In the genomic region with DNA sequence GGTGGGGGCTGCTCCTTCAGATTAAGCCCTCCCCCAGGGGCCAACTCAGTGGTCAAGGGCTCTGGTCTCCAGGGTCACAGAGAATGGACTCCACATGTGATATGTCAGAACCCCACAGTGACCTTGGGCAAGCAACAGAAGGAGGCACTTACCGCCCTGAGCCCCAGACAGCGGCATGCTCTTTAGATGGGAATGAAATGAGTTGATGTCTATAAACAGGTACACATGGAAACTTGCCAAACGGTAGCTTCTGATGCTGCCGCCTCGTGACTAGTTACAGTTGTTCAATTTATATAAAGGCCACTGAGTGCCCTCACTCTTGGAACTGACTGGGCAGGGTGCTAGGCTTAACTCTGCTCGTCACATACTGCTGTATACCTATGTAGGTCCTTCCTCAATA, we compare ENCODE assay signal across 21 mouse cellular contexts.
DNase-seq lines count a peak whose midpoint lies in the region; ATAC-seq and TF ChIP-seq lines count a peak whose summit lies in the region.
"Had no signal": no experiment of that assay in that cellular context is flagged by ENCODE, and none has a peak within 500 bp of the region (broad histone marks: within the 10 kb centered on the region; RNA-seq: fewer than 3 reads in every experiment).

No protein-coding gene starts in this region.

- TF ChIP-seq CTCF in midbrain, postnatal 0 days (IDR thresholded peaks at IDR 0.05): no peak

- H3K4me2 ChIP-seq in midbrain, embryonic 12.5 days (replicated peaks): no peak overlapping the region
- H3K4me2 ChIP-seq in midbrain, postnatal 0 days (ENCODE audit: low read depth, low read length, poor library complexity, severe bottlenecking): no peak overlapping the region
- H3K4me2 ChIP-seq in heart, embryonic 13.5 days: 0 out of 2 replicates have a peak overlapping the region, but pooled peaks have one; percentile 7
- H3K4me2 ChIP-seq in heart, embryonic 16.5 days (ENCODE audit: low read depth, low read length): no peak overlapping the region

- H3K9ac ChIP-seq in midbrain, embryonic 12.5 days (replicated peaks): no peak overlapping the region
- no peak overlapping the region for H3K9ac ChIP-seq in midbrain, postnatal 0 days (replicated peaks; ENCODE audit: low read length, poor library complexity, severe bottlenecking)
- H3K9ac ChIP-seq in heart, embryonic 13.5 days: peak overlapping the region; percentile 48; the same call in 1 of the 2 replicates
- no peak overlapping the region for H3K9ac ChIP-seq in heart, embryonic 16.5 days (ENCODE audit: low read length)

- no peak for DNase-seq in heart, embryonic 10.5 days (ENCODE audit: low spot score)
- no peak for DNase-seq in heart, postnatal 25 days (ENCODE audit: low spot score)
- DNase-seq in midbrain, postnatal 0 days (ENCODE audit: low spot score): no peak
- DNase-seq in cerebellum, adult 11 months: no peak
- DNase-seq: cerebellum, adult 9-10 months; gastrocnemius, adult 2 months; kidney, adult 2 months; kidney, postnatal 14 days; left cerebral cortex, postnatal 4 days; liver; right cerebral cortex, postnatal 14 days; spleen, adult 18-20 months; thymus, adult 18-20 months had no signal

- H3K36me3 ChIP-seq in heart, embryonic 10.5 days: 0 out of 2 replicates have a peak, but pooled peaks cover under 1% of the 10 kb centered on the region
- no peaks in the 10 kb centered on the region for H3K36me3 ChIP-seq in midbrain, embryonic 12.5 days
- no peaks in the 10 kb centered on the region for H3K36me3 ChIP-seq in midbrain, postnatal 0 days (ENCODE audit: insufficient read depth, low read length)
- no peaks in the 10 kb centered on the region for H3K36me3 ChIP-seq in heart, embryonic 13.5 days
- no peaks in the 10 kb centered on the region for H3K36me3 ChIP-seq in heart, embryonic 16.5 days (ENCODE audit: control insufficient read depth, insufficient read depth)

- ATAC-seq in midbrain, embryonic 12.5 days (ENCODE audit: low FRiP score, low read depth): no peak
- no peak for ATAC-seq in midbrain, postnatal 0 days (ENCODE audit: low FRiP score)
- no peak for ATAC-seq in heart, embryonic 13.5 days (ENCODE audit: extremely low read depth, insufficient number of reproducible peaks, low FRiP score, low TSS enrichment)
- ATAC-seq in heart, embryonic 16.5 days (replicated peaks; ENCODE audit: extremely low read depth, insufficient read depth, low FRiP score): peak; percentile 73
- ATAC-seq in megakaryocyte, adult 5-6 weeks (ENCODE audit: poor library complexity, severe bottlenecking): no peak
- ATAC-seq: inflammation-experienced regulatory T-cells, adult 6 months; lung, postnatal 0 days had no signal

- H3K4me1 ChIP-seq in heart, embryonic 10.5 days: peaks cover 65% of the 10 kb centered on the region
- peaks cover 58% of the 10 kb centered on the region for H3K4me1 ChIP-seq in midbrain, embryonic 12.5 days
- peaks cover 12% of the 10 kb centered on the region; the same call in 1 of the 2 replicates for H3K4me1 ChIP-seq in midbrain, postnatal 0 days (ENCODE audit: insufficient read depth, low read length)
- peaks cover 80% of the 10 kb centered on the region for H3K4me1 ChIP-seq in heart, embryonic 13.5 days
- H3K4me1 ChIP-seq in heart, embryonic 16.5 days (ENCODE audit: control insufficient read depth, insufficient read depth, low read length): peaks cover 37% of the 10 kb centered on the region

- 52% methylated on average over 6 of the region's 6 CpGs for WGBS in heart, embryonic 10.5 days
- 89% methylated on average over 6 of the region's 6 CpGs for WGBS in midbrain, embryonic 12.5 days
- WGBS in midbrain, postnatal 0 days: 81% methylated on average over 6 of the region's 6 CpGs
- WGBS in heart, embryonic 13.5 days: 48% methylated on average over 6 of the region's 6 CpGs
- 45% methylated on average over 6 of the region's 6 CpGs for WGBS in heart, embryonic 16.5 days

- intact Hi-C loops in heart, postnatal 25 days (cut with DNase I): no loop called here

- H3K4me3 ChIP-seq in heart, embryonic 10.5 days: no peak overlapping the region
- H3K4me3 ChIP-seq in midbrain, embryonic 12.5 days: no peak overlapping the region
- H3K4me3 ChIP-seq in midbrain, postnatal 0 days (ENCODE audit: low read depth, low read length): no peak overlapping the region
- no peak overlapping the region for H3K4me3 ChIP-seq in heart, embryonic 13.5 days
- H3K4me3 ChIP-seq in heart, embryonic 16.5 days (ENCODE audit: low read length): no peak overlapping the region
- H3K4me3 ChIP-seq: erythroblast, embryonic 14.5 days; gastrocnemius, adult 2 months; left cerebral cortex, adult 2 months had no signal

- H3K9me3 ChIP-seq in heart, embryonic 10.5 days: no peaks in the 10 kb centered on the region
- H3K9me3 ChIP-seq in midbrain, embryonic 12.5 days: no peaks in the 10 kb centered on the region
- H3K9me3 ChIP-seq in midbrain, postnatal 0 days (ENCODE audit: low read length): no peaks in the 10 kb centered on the region
- no peaks in the 10 kb centered on the region for H3K9me3 ChIP-seq in heart, embryonic 13.5 days
- H3K9me3 ChIP-seq in heart, embryonic 16.5 days (replicated peaks; ENCODE audit: control insufficient read depth, low read length): no peaks in the 10 kb centered on the region

- peak overlapping the region; percentile 71 for H3K27ac ChIP-seq in heart, embryonic 10.5 days
- 0 out of 2 replicates have a peak overlapping the region, but pooled peaks have one; percentile 4 for H3K27ac ChIP-seq in midbrain, embryonic 12.5 days (replicated peaks)
- H3K27ac ChIP-seq in midbrain, postnatal 0 days (ENCODE audit: low read depth, low read length): no peak overlapping the region
- H3K27ac ChIP-seq in heart, embryonic 13.5 days (replicated peaks): peak overlapping the region; percentile 87
- H3K27ac ChIP-seq in heart, embryonic 16.5 days (ENCODE audit: low read length): peak overlapping the region; percentile 83
- H3K27ac ChIP-seq: gastrocnemius, adult 2 months; left cerebral cortex, adult 2 months had no signal

- H3K27me3 ChIP-seq in heart, embryonic 10.5 days (ENCODE audit: insufficient read depth, poor library complexity, severe bottlenecking): no peaks in the 10 kb centered on the region
- no peaks in the 10 kb centered on the region for H3K27me3 ChIP-seq in midbrain, embryonic 12.5 days
- no peaks in the 10 kb centered on the region for H3K27me3 ChIP-seq in midbrain, postnatal 0 days (ENCODE audit: insufficient read depth, low read length)
- no peaks in the 10 kb centered on the region for H3K27me3 ChIP-seq in heart, embryonic 13.5 days (replicated peaks)
- no peaks in the 10 kb centered on the region for H3K27me3 ChIP-seq in heart, embryonic 16.5 days (ENCODE audit: control insufficient read depth, insufficient read depth, low read length)
